Mouse (Mus musculus) CD4-positive naive resting alpha-beta T cell, adult 57 days (primary cell): Measurements from ENCODE around the gene Zfp317. TPM values are rescaled to one million over a fixed set of nuclear protein-coding genes. Genes with fewer than 3 reads are reported as not detected.

ENCODE experiments used
- total RNA-seq: library from RNA; stranded (reverse); gene quantifications from one replicate; pipeline ENCODE4 v1.2.4, GENCODE M21; 2023

The Zfp317 gene
- 33.9 TPM for total RNA-seq

DNA sequence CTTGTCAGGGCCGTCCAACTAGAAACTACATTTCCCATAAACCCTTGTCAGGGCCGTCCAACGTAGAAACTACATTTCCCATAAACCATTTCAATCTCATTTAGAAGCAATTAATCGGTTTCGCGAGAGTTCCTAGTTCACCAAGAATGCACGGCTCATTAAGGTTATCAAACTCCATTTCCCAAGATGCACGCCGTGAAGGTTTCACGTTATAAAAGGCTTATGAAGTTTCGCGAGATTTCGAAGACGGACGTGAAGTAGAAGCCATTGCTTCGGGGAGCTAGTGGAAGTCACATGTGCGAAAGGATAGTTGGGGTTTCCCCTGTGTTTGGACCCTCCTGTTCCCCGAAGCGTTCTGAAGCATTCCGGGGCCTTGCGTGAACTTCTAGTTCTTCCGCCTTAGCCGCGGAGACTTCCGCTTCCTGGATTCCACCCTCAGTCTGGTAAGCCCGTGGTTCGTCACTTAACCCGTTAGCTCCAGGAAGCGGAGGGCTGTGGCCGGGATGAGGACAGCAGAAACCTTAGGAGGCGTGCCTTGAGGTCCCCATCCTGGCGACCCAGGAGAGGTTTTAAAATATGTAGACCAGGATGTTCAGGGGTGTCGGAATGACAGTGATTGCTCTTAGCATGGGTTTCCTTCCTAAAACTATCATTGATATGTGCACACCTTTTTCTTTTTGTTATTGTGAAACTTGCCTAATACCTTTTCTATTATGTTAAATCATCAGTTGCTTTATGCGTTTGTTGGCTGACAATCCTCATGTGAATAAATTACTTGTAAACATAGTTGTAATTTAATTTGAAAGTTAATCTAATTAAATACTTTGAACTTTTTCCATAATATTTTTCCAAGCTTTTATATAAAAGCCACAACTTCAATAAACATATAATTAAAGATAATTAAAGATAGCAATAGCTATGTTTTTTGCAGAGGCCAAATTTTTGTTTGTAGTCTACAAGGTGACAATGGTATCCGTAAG is at the start of gene Zfp317:
TSS of gene Zfp317 (plus strand) at position 260 of the 980 bp plus-strand sequence.

DNA sequence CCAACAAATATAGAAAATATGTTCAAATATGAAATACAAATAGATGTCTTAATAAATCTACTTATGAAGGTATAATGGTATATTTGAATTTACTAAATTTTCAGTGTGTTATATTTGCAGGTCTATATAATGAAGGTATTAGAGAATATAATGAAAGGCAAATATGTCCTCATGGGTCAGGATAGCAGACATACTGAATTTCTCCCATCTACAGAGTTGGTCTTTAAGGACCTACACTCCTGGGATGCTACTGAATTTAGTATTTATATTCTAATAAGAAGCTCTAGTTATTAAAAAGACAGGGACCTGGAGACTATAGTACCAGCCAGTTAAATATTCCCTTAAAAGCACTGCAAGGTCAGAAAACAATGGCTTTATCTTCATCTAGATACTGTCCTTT is 39.6 kb upstream of the Zfp317 start, which contains the start of gene Olfr855:
TSS of gene Olfr855 (plus strand) at position 301 of the 400 bp plus-strand sequence.

Other genes with a start within 250 kb of the Zfp317 start
- not detected for gene Olfr847, start 243.4 kb upstream of the Zfp317 start, total RNA-seq
- gene Olfr849, start 181.8 kb upstream of the Zfp317 start, total RNA-seq = not detected
- not detected for gene Olfr850, start 143.9 kb upstream of the Zfp317 start, total RNA-seq
- gene Olfr851, start 128.8 kb upstream of the Zfp317 start, total RNA-seq = not detected
- gene Olfr853, start 81.0 kb upstream of the Zfp317 start, total RNA-seq = not detected
- gene Olfr854, start 54.7 kb upstream of the Zfp317 start, total RNA-seq = not detected
- not detected for gene Olfr855, start 39.5 kb upstream of the Zfp317 start, total RNA-seq
- gene Olfr857, start 87.3 kb downstream of the Zfp317 start, total RNA-seq = not detected
- gene Olfr58, start 158.2 kb downstream of the Zfp317 start, total RNA-seq = not detected
- not detected for gene Olfr859, start 182.8 kb downstream of the Zfp317 start, total RNA-seq
- gene Olfr860, start 227.6 kb downstream of the Zfp317 start, total RNA-seq = not detected